ENCODE assay signal across 10 mouse cellular contexts in the genomic region with DNA sequence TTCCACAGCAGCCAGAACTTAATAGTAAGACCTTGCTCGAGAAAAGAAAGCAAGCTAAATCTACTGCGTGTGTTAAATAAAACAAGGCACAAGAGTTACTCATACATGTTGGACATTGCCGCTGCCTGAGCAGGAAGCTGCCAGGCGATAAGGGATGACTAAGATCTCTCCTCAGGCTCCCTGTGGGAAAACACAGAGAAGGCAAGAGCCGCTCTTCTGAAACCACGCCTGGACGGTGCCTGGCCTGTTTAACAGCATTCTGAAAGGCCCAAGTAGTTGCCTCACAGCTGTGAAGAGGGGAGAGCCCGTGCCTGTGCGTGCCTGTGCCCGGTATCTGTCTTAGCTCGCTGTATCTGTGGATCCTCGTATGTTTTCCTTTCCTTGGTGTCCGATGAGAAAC. TPM values are rescaled to one million over a fixed set of nuclear protein-coding genes. Genes with fewer than 3 reads are reported as not detected.
DNase-seq lines count a peak whose midpoint lies in the region; ATAC-seq and TF ChIP-seq lines count a peak whose summit lies in the region.
"Had no signal": no experiment of that assay in that cellular context is flagged by ENCODE, and none has a peak within 500 bp of the region (broad histone marks: within the 10 kb centered on the region; RNA-seq: fewer than 3 reads in every experiment).

No protein-coding gene starts in this region.

- no peaks in the 10 kb centered on the region for H3K9me3 ChIP-seq in intestine, embryonic 15.5 days
- H3K9me3 ChIP-seq in intestine, postnatal 0 days (ENCODE audit: control insufficient read depth) = no peaks in the 10 kb centered on the region
- 0 out of 2 replicates have a peak, but pooled peaks cover 3% of the 10 kb centered on the region for H3K9me3 ChIP-seq in heart, embryonic 14.5 days (ENCODE audit: control insufficient read depth, low read length)
- H3K9me3 ChIP-seq in hindbrain, embryonic 16.5 days (ENCODE audit: control insufficient read depth, low read length) = no peaks in the 10 kb centered on the region

- H3K4me3 ChIP-seq in intestine, embryonic 15.5 days (replicated peaks) = no peak overlapping the region
- no peak overlapping the region for H3K4me3 ChIP-seq in intestine, postnatal 0 days (ENCODE audit: low read depth, low read length)
- no peak overlapping the region for H3K4me3 ChIP-seq in heart, embryonic 14.5 days (ENCODE audit: control insufficient read depth in 1 of 2, insufficient read depth in 1 of 2, low read depth in 1 of 2, low read length in 2 of 2)
- no peak overlapping the region for H3K4me3 ChIP-seq in hindbrain, embryonic 16.5 days (ENCODE audit: low read length)

- ATAC-seq in intestine, embryonic 15.5 days = peak; percentile 61; the same call in 1 of the 2 replicates
- no peak for ATAC-seq in intestine, postnatal 0 days
- peak; percentile 41; the same call in 1 of the 2 replicates for ATAC-seq in heart, embryonic 14.5 days (ENCODE audit: insufficient number of reproducible peaks, insufficient read depth, low FRiP score, low read depth)
- ATAC-seq in hindbrain, embryonic 16.5 days = no peak
- no peak for ATAC-seq in erythroblast, adult 5-6 weeks (replicated peaks; ENCODE audit: low FRiP score, poor library complexity, severe bottlenecking)

- 45% methylated on average over 13 of the region's 13 CpGs for WGBS in intestine, embryonic 15.5 days
- 40% methylated on average over 13 of the region's 13 CpGs for WGBS in intestine, postnatal 0 days
- WGBS in heart, embryonic 14.5 days = 16% methylated on average over 13 of the region's 13 CpGs
- WGBS in hindbrain, embryonic 16.5 days = 83% methylated on average over 13 of the region's 13 CpGs

- no peak for TF ChIP-seq CTCF in intestine, postnatal 0 days (IDR thresholded peaks at IDR 0.05; ENCODE audit: low read depth)

- H3K4me2 ChIP-seq in intestine, embryonic 15.5 days (replicated peaks) = no peak overlapping the region
- no peak overlapping the region for H3K4me2 ChIP-seq in intestine, postnatal 0 days (replicated peaks; ENCODE audit: low read depth)
- H3K4me2 ChIP-seq in heart, embryonic 14.5 days (ENCODE audit: low read length) = peak overlapping the region; percentile 39
- H3K4me2 ChIP-seq in hindbrain, embryonic 16.5 days (ENCODE audit: low read length) = no peak overlapping the region

- H3K4me1 ChIP-seq in intestine, embryonic 15.5 days (replicated peaks) = peaks cover 8% of the 10 kb centered on the region
- no peaks in the 10 kb centered on the region for H3K4me1 ChIP-seq in intestine, postnatal 0 days (replicated peaks; ENCODE audit: control insufficient read depth, insufficient read depth, low read length)
- H3K4me1 ChIP-seq in heart, embryonic 14.5 days (ENCODE audit: control insufficient read depth in 2 of 2, insufficient read depth in 2 of 2, low read length in 2 of 2) = peaks cover 15 to 30% of the 10 kb centered on the region in 2 experiments
- H3K4me1 ChIP-seq in hindbrain, embryonic 16.5 days (ENCODE audit: control insufficient read depth, insufficient read depth, low read depth, low read length) = no peaks in the 10 kb centered on the region

- no peak overlapping the region for H3K9ac ChIP-seq in intestine, embryonic 15.5 days
- no peak overlapping the region for H3K9ac ChIP-seq in intestine, postnatal 0 days (ENCODE audit: low read depth, low read length)
- no peak overlapping the region; the same call in 1 of the 2 replicates for H3K9ac ChIP-seq in heart, embryonic 14.5 days (ENCODE audit: low read length)
- H3K9ac ChIP-seq in hindbrain, embryonic 16.5 days (ENCODE audit: low read depth, low read length) = no peak overlapping the region

- H3K27ac ChIP-seq in intestine, embryonic 15.5 days = no peak overlapping the region
- no peak overlapping the region for H3K27ac ChIP-seq in intestine, postnatal 0 days (ENCODE audit: low read depth, low read length)
- H3K27ac ChIP-seq in heart, embryonic 14.5 days (replicated peaks in 1 of 2; ENCODE audit: control insufficient read depth in 1 of 2, insufficient read depth in 1 of 2, low read depth in 2 of 2, low read length in 2 of 2) = peak overlapping the region; percentile 55 to 70
- H3K27ac ChIP-seq in hindbrain, embryonic 16.5 days (ENCODE audit: low read depth, low read length) = no peak overlapping the region

- H3K27me3 ChIP-seq in intestine, embryonic 15.5 days (replicated peaks) = no peaks in the 10 kb centered on the region
- H3K27me3 ChIP-seq in intestine, postnatal 0 days (replicated peaks; ENCODE audit: control insufficient read depth, insufficient read depth, low read length) = no peaks in the 10 kb centered on the region
- H3K27me3 ChIP-seq in heart, embryonic 14.5 days (ENCODE audit: control insufficient read depth, insufficient read depth, low read length) = no peaks in the 10 kb centered on the region
- H3K27me3 ChIP-seq in hindbrain, embryonic 16.5 days (replicated peaks; ENCODE audit: control insufficient read depth, insufficient read depth, low read length) = no peaks in the 10 kb centered on the region

- DNase-seq in adrenal gland, adult 8-10 months = peak; percentile 48
- peak; percentile 86 for DNase-seq in lung, postnatal 36 days
- no peak for DNase-seq in natural killer cell, adult 2 months (ENCODE audit: low spot score in 2 of 2)
- DNase-seq: cerebellum, postnatal 25 days; midbrain, embryonic 14.5 days had no signal

- no peaks in the 10 kb centered on the region for H3K36me3 ChIP-seq in intestine, embryonic 15.5 days
- no peaks in the 10 kb centered on the region for H3K36me3 ChIP-seq in intestine, postnatal 0 days (ENCODE audit: control insufficient read depth, insufficient read depth)
- H3K36me3 ChIP-seq in heart, embryonic 14.5 days (ENCODE audit: control insufficient read depth, insufficient read depth, low read length) = no peaks in the 10 kb centered on the region
- H3K36me3 ChIP-seq in hindbrain, embryonic 16.5 days (ENCODE audit: control insufficient read depth, insufficient read depth, low read length) = no peaks in the 10 kb centered on the region

RNA-seq across cellular contexts. Expression of gene Atp1b3, which starts 17.2 kb away (rescaled TPM):
- polyA plus RNA-seq in intestine, embryonic 15.5 days (2015; fragmentation: Nextera tagmentation; extraction: Ambion mirVana) = 138 and 153 TPM in 2 replicates
- 89.3 and 91.4 TPM in 2 replicates for polyA plus RNA-seq in intestine, postnatal 0 days (2015; fragmentation: Nextera tagmentation; extraction: Ambion mirVana)
- 100 to 1,000 TPM; 173 to 211 (median 196) TPM for total RNA-seq in adrenal gland, adult 8-10 months (2022)
- 135 and 138 TPM in 2 replicates for polyA plus RNA-seq in heart, embryonic 14.5 days (2014; fragmentation: Nextera tagmentation; extraction: Ambion mirVana)
- 193 and 199 TPM in 2 replicates for polyA plus RNA-seq in hindbrain, embryonic 16.5 days (2015; fragmentation: Nextera tagmentation; extraction: Ambion mirVana)
- 55.0 and 62.6 TPM in 2 replicates for total RNA-seq in erythroblast, adult 5-6 weeks (2015; ENCODE audit: low replicate concordance)
- 44.9 and 64.3 TPM in 2 replicates for total RNA-seq in erythroblast, adult 5-6 weeks (2017; ENCODE audit: low replicate concordance)

Comparison
In these comparisons a context has a peak if more than half of its experiments do, and no peak if none do; other contexts are left out.
1. ATAC-seq: peak in intestine, embryonic 15.5 days (single experiment) and heart, embryonic 14.5 days (single experiment); none in intestine, postnatal 0 days (single experiment), hindbrain, embryonic 16.5 days (single experiment) and erythroblast, adult 5-6 weeks (single experiment).
2. H3K27ac ChIP-seq: peak in heart, embryonic 14.5 days (2 of 2); none in intestine, embryonic 15.5 days (single experiment), intestine, postnatal 0 days (single experiment) and hindbrain, embryonic 16.5 days (single experiment).
3. DNase-seq: peak in adrenal gland, adult 8-10 months (single experiment) and lung, postnatal 36 days (single experiment); none in natural killer cell, adult 2 months (0 of 2).